Mouse (Mus musculus) myocyte (in vitro differentiated cells): ENCODE measurements around the gene Samsn1. TPM values are rescaled to one million over a fixed set of nuclear protein-coding genes. Genes with fewer than 3 reads are reported as not detected.

Experiments
- H3K27me3 ChIP-seq: one replicate; pipeline ENCODE4 v1.6.1; 2011; ENCODE audit not compliant: control insufficient read depth, insufficient read depth, insufficient read length
- H3K36me3 ChIP-seq: one replicate; pipeline ENCODE4 v1.6.1; 2011; ENCODE audit not compliant: control insufficient read depth, insufficient read depth
- H3K4me2 ChIP-seq: one replicate; pipeline ENCODE4 v1.6.1; 2011; ENCODE audit warnings: low read depth, control low read depth
- H3K4me3 ChIP-seq: one replicate; pipeline ENCODE4 v1.5.1; 2011; ENCODE audit warnings: mild to moderate bottlenecking, control low read depth, moderate library complexity
- H3K79me2 ChIP-seq: one replicate; pipeline ENCODE4 v1.6.1; 2011; ENCODE audit not compliant: control insufficient read depth, insufficient read depth
- H3ac ChIP-seq: one replicate; pipeline ENCODE4 v1.6.1; 2011; ENCODE audit not compliant: control insufficient read depth, insufficient read length
- CEBPB ChIP-seq: IDR thresholded peaks from 2 replicates; pipeline ENCODE4 v1.6.1; 2011; ENCODE audit warnings: mild to moderate bottlenecking, moderate library complexity; ENCODE audit not compliant: poor library complexity, insufficient read depth, severe bottlenecking
- E2F4 ChIP-seq: IDR thresholded peaks from one replicate; pipeline ENCODE4 v1.6.1; 2011; ENCODE audit warnings: mild to moderate bottlenecking, control low read depth, moderate library complexity; ENCODE audit not compliant: insufficient read depth
- MAX ChIP-seq: IDR thresholded peaks from one replicate; pipeline ENCODE4 v1.6.1; 2011; ENCODE audit warnings: low read depth, mild to moderate bottlenecking, control low read depth
- MYOD1 ChIP-seq, 3 experiments: IDR thresholded peaks; one replicate each; pipeline ENCODE4 v1.6.1; 2011; ENCODE audit warnings: control low read depth in 2 of 3, low read depth in 2 of 3, mild to moderate bottlenecking in 2 of 3, moderate library complexity in 1 of 3; ENCODE audit not compliant: insufficient read length in 2 of 3, control insufficient read depth in 1 of 3
- MYOG ChIP-seq, 3 experiments: IDR thresholded peaks; one replicate each; pipeline ENCODE4 v1.6.1; 2011; ENCODE audit warnings: control low read depth in 2 of 3, low read depth in 2 of 3, mild to moderate bottlenecking in 2 of 3; ENCODE audit not compliant: insufficient read length in 2 of 3, control insufficient read depth in 1 of 3, insufficient read depth in 1 of 3
- POLR2A ChIP-seq: IDR thresholded peaks from one replicate; pipeline ENCODE4 v1.6.1; 2011; ENCODE audit warnings: low read depth, mild to moderate bottlenecking, control low read depth, moderate library complexity; ENCODE audit not compliant: insufficient read length
- POLR2AphosphoS2 ChIP-seq: IDR thresholded peaks from one replicate; pipeline ENCODE4 v1.6.1; 2011; ENCODE audit warnings: low read depth, control low read depth; ENCODE audit not compliant: insufficient read length
- REST ChIP-seq: IDR thresholded peaks from one replicate; pipeline ENCODE4 v1.6.1; 2011; ENCODE audit warnings: mild to moderate bottlenecking, control low read depth, moderate library complexity; ENCODE audit not compliant: insufficient read depth, insufficient read length
- SRF ChIP-seq: IDR thresholded peaks from one replicate; pipeline ENCODE4 v1.6.1; 2011; ENCODE audit warnings: low read depth; ENCODE audit not compliant: control insufficient read depth, insufficient read length
- TCF12 ChIP-seq: IDR thresholded peaks from one replicate; pipeline ENCODE4 v1.6.1; 2011; ENCODE audit warnings: mild to moderate bottlenecking, control low read depth; ENCODE audit not compliant: poor library complexity, insufficient read depth, severe bottlenecking
- TCF3 ChIP-seq: IDR thresholded peaks from one replicate; pipeline ENCODE4 v1.6.1; 2011; ENCODE audit warnings: low read depth, control low read depth; ENCODE audit not compliant: insufficient read length
- USF1 ChIP-seq: IDR thresholded peaks from one replicate; pipeline ENCODE4 v1.6.1; 2011; ENCODE audit warnings: low read depth, mild to moderate bottlenecking, control low read depth, moderate library complexity
- polyA plus RNA-seq: library from polyadenylated mRNA; unstranded; fragments of >200 nt; fragmentation: generic; extraction: Trizol; gene quantifications from one replicate; pipeline ENCODE4 v1.2.1, GENCODE M21; 2012; ENCODE audit warnings: missing spikeins

Gene Samsn1
- polyA plus RNA-seq, 1 experiment, result 0.02 TPM

- TF ChIP-seq MYOG (IDR thresholded peaks at IDR 0.05; ENCODE audit: control insufficient read depth in 1 of 3, insufficient read depth in 1 of 3, insufficient read length in 2 of 3, low read depth in 2 of 3) (no peak), REST (no peak), POLR2AphosphoS2 (no peak), TCF3 (no peak), POLR2A (no peak), MAX (no peak), TCF12 (no peak)
- Histone ChIP-seq H3K27me3 (no peaks in the 10 kb centered on the region), H3ac (no peak overlapping the region), H3K4me3 (no peak overlapping the region), H3K36me3 (no peaks in the 10 kb centered on the region), H3K79me2 (no peaks in the 10 kb centered on the region), H3K4me2 (no peak overlapping the region)
These were observed 173.0 kb downstream of the Samsn1 start for GRCm38 (mm10) chr16:75849039-75849438.

- H3K36me3 ChIP-seq, result no peaks in the 10 kb centered on the region
- no peaks in the 10 kb centered on the region for H3K27me3 ChIP-seq
- no peaks in the 10 kb centered on the region for H3K79me2 ChIP-seq
- H3K4me3 ChIP-seq, result no peak overlapping the region
- no peak for TF ChIP-seq POLR2AphosphoS2
- no peak for TF ChIP-seq POLR2A
- no peak for TF ChIP-seq TCF12
- TF ChIP-seq E2F4, result no peak
- no peak for TF ChIP-seq MAX
- TF ChIP-seq MYOG (IDR thresholded peaks at IDR 0.05; ENCODE audit: control insufficient read depth in 1 of 3, insufficient read depth in 1 of 3, insufficient read length in 2 of 3, low read depth in 2 of 3), result no peak
- no peak for TF ChIP-seq USF1
- no peak for TF ChIP-seq REST
- TF ChIP-seq MYOD1 (IDR thresholded peaks at IDR 0.05; ENCODE audit: control insufficient read depth in 1 of 3, insufficient read length in 2 of 3, low read depth in 2 of 3), result no peak
- TF ChIP-seq CEBPB, result no peak
- no peak for TF ChIP-seq SRF
- TF ChIP-seq TCF3, result no peak
- H3K4me2 ChIP-seq, result no peak overlapping the region
- H3ac ChIP-seq, result no peak overlapping the region
These were observed 178.4 kb downstream of the Samsn1 start for GRCm38 (mm10) chr16:75843653-75844062.

GRCm38 (mm10) chr16:75843031-75843430 is 179.1 kb downstream of the Samsn1 start:
- TF ChIP-seq MYOD1 (IDR thresholded peaks at IDR 0.05; ENCODE audit: control insufficient read depth in 1 of 3, insufficient read length in 2 of 3, low read depth in 2 of 3), result no peak
- no peak overlapping the region for H3K4me2 ChIP-seq
- H3K4me3 ChIP-seq, result no peak overlapping the region
- no peaks in the 10 kb centered on the region for H3K36me3 ChIP-seq
- H3K27me3 ChIP-seq, result no peaks in the 10 kb centered on the region
- H3ac ChIP-seq, result no peak overlapping the region
- H3K79me2 ChIP-seq, result no peaks in the 10 kb centered on the region

GRCm38 (mm10) chr16:75842569-75842968 is 179.5 kb downstream of the Samsn1 start:
- Histone ChIP-seq H3K27me3 (no peaks in the 10 kb centered on the region), H3K4me2 (no peak overlapping the region), H3K79me2 (no peaks in the 10 kb centered on the region), H3K36me3 (no peaks in the 10 kb centered on the region), H3ac (no peak overlapping the region), H3K4me3 (no peak overlapping the region)
- TF ChIP-seq MYOG (IDR thresholded peaks at IDR 0.05; ENCODE audit: control insufficient read depth in 1 of 3, insufficient read depth in 1 of 3, insufficient read length in 2 of 3, low read depth in 2 of 3), result no peak
- TF ChIP-seq E2F4, result no peak
- TF ChIP-seq MAX, result no peak

- Histone ChIP-seq H3K36me3 (no peaks in the 10 kb centered on the region), H3K27me3 (no peaks in the 10 kb centered on the region), H3K4me3 (no peak overlapping the region), H3K4me2 (no peak overlapping the region), H3ac (no peak overlapping the region), H3K79me2 (no peaks in the 10 kb centered on the region)
- TF ChIP-seq E2F4 (no peak), POLR2AphosphoS2 (no peak), TCF12 (no peak), USF1 (no peak), REST (no peak), TCF3 (no peak), POLR2A (no peak), MAX (no peak), MYOD1 (IDR thresholded peaks at IDR 0.05; ENCODE audit: control insufficient read depth in 1 of 3, insufficient read length in 2 of 3, low read depth in 2 of 3) (no peak), MYOG (IDR thresholded peaks at IDR 0.05; ENCODE audit: control insufficient read depth in 1 of 3, insufficient read depth in 1 of 3, insufficient read length in 2 of 3, low read depth in 2 of 3) (no peak), SRF (no peak), CEBPB (no peak)
These were observed 184.2 kb downstream of the Samsn1 start for GRCm38 (mm10) chr16:75837728-75838451.
